Mouse (Mus musculus) gastrocnemius, postnatal 25 days (tissue): Measurements from ENCODE around the gene Cav1. TPM values are rescaled to one million over a fixed set of nuclear protein-coding genes. Genes with fewer than 3 reads are reported as not detected.

Experiments used
- DNase-seq: peaks from one replicate; pipeline ENCODE4 v3.0.0; 2022
- total RNA-seq, 2 experiments: library from RNA; stranded (reverse); gene quantifications; 1 replicate in 1 of 2; 2 replicates in 1 of 2; pipeline ENCODE4 v1.2.3; 2021

Gene Cav1
- total RNA-seq, 2 experiments from 2014 or later = 104 to 186 TPM

DNA sequence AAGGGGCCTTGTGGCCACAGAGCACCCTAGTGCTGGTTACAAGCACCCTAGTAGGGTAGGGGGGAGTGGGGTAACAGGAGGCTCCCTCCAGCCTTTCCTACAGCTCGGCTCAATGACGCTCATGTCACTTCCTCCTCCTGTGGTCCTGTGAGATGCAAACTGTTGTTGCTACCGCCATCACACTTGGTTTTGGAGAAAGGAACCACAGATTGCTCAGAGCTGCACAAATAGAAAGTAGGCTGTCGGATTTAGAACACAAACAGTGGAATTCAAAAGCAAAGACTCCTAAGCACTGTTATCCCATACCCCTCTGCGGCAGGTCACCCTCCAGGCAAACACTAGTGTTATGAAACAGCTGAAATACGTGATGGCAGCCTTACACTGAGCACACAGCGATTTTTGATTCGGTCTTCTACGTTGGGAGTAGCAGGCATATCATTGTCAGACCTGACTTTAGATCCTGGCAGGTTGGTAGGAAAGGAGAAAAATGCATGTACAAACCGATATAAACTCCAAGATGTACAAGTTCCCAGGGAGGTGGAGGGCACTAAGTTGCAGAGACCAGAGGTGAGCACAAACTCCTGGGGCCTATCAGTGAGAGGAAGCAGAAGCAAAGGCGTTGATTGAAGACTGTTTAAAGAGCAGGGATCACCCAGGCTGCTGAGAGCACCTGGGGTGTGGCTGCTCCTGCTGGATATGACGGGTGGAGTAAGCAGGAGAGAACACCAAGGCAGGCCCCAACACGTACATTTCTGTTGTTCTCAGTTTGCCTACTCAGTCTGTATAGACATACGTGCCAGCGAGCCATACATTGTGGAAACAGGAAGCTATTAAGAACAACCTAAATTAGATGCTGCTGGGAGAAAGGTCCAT lies 10.4 kb downstream of the Cav1 start:
- no peak for DNase-seq

DNA sequence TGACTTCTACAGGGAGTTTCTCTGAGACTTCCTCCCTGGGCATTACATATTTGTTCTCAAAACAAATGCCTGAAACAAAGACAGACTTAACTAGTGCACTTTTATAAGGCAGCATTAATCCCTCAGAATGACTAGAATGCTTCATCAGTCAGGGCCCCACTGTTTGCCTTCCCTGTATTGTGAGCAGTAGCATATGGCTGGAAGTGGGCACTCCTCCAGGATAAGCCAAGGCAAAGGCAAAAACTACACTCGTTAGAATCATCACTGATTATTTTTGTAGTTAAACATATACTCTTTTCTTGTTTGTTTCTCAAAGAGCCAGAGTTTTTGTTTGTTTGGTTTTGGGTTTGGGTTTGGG lies 11.0 kb downstream of the Cav1 start:
- no peak for DNase-seq

DNA sequence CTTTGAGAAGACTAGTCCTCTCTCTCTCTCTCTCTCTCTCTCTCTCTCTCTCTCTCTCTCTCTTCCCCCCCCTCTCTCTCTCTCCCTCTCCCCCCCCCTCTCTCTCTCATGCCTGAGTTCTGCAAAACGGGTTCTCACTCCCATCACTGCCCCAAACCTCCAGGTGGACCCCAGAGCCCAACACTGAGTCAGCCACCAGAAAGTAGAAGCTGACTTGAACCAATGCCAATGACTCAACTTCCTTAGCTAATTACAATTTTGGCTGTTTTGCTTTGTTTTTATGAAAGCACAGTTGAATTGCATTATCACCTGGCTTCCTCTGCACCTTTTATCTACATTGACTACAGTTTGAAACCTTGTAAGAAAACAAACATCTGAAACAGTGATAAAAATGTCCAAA lies 11.8 kb downstream of the Cav1 start:
- DNase-seq = no peak

DNA sequence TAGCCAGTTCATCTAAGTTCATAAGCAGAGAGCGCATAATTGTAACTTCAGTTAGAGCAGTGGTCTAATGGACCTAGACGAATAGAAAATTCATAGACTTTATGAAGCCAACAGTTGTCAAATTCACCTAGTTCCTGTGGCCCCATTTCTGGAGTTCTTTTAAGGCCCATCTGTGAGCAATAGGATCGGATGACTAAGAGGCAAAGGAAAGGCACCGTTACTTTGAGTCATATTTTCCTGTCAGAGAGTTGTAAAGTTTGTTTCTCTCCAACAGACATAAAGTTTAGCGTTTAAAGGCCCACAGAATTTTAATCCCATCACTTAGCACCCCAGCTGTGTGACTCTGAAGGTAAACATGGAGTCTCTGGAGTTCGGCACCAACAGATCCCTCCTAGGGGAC lies 15.8 kb downstream of the Cav1 start:
- no peak for DNase-seq

DNA sequence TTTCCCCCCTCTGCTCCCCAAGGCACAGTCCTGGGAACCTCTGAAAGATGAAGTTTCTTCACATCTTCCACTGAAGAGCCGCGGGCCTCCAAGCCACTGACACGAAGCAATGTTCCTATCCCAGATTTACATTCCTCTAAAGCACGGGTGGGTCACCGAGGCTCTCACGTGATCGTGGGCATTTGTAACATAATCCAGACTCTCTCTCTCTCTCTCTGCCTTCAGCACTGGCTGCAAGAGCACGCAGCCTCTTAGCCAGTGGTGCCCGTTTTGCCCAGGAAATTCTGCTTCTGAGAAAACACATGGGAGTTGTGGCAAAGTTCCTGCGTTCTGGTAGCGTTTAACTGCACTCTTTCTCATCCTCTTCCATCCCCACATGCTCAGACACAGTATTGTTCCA lies 21.1 kb downstream of the Cav1 start:
- DNase-seq = no peak

DNA sequence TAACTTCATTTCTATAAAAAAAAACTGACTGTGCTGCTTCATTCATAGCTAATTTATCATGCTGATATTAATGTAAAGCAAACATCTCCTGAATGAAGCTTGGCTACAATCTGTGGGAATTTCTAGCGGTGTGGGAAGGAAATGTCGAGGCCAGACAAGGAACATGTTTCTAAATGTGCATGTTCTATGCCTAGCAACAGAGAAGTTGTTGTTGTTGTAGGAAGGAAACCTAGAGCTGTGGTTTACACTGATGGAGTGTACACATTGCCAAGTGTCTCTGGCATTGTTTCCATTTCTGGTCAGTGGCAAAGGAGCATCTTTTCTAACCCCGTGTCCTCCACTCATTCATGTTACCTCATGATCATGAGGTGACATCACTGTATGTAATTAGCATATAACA lies 23.7 kb downstream of the Cav1 start:
- DNase-seq = no peak

DNA sequence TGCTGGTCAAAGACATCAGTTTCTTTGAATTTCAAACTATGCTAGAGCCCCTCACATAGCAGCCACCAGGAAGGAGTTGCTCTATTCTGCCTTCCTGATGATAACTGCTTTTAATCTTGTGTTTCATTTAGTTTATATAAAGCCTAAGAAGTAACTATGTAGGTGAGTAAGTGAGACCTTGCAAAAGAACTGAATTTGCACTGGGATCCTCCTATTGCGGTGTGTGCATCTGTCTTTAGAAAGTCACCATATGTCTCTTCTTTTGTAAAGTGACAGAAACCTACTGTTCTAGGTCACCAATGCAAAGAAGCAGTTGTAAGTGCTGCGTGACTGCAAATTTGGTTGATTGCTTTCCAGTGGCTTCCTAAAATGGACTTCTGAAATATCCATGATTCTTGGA lies 31.6 kb downstream of the Cav1 start:
- no peak for DNase-seq

DNA sequence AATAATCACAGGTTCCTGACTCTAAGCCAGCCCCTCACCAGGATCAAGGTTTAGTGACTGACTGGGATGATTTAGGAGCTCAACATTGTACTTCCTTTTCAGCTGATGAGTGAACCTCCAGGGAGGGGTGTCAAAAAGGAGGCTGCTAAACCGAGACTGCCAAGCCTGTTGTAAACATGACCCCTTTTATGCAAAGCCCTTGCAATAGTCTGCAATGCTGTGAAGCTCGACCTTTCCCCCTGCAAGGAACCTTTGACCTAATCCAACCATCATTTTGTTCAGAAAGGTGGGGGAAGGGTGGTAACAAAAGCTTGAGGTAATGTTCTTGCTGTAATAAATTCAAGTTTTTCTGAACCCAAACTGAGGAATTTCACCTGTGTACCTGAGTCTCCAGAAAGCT lies 34.3 kb downstream of the Cav1 start:
- no peak for DNase-seq

DNA sequence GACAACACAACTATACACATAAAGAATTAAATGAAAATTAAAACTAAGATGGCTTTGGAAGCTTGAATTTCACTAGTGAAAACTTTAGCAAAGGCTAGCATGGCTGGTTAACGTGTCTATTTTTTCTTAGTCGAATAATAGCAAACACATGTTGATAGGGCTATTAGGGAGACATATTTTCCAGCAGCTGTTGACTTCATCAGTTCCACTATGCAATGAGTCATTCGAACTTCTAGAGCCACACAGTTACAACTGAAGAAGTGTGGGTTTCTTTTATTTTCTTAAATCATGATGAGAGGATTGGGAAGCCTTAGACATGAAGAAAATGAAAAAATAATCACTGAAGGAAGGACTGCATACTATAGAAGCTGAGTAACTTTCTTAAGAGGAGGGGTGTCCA lies 41.9 kb downstream of the Cav1 start:
- no peak for DNase-seq

DNA sequence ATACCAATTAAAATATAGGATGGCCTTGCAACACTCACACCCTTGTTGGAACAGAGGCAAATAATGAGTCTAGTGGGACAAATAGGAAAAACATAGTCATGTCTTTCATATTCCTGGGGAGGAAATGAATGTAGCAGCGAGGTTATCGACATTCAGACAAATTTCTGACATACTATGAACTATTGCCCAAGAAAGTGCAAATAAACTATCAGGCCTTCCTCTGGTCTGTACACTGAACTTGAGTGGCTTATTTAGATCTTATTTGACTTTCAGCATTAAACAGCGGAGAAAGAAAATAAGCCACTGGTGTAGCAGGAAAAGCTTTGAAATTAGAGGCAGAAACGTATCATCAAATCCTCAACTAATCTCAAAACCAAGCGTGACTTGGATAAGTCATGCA lies 44.7 kb downstream of the Cav1 start:
- DNase-seq = no peak

DNA sequence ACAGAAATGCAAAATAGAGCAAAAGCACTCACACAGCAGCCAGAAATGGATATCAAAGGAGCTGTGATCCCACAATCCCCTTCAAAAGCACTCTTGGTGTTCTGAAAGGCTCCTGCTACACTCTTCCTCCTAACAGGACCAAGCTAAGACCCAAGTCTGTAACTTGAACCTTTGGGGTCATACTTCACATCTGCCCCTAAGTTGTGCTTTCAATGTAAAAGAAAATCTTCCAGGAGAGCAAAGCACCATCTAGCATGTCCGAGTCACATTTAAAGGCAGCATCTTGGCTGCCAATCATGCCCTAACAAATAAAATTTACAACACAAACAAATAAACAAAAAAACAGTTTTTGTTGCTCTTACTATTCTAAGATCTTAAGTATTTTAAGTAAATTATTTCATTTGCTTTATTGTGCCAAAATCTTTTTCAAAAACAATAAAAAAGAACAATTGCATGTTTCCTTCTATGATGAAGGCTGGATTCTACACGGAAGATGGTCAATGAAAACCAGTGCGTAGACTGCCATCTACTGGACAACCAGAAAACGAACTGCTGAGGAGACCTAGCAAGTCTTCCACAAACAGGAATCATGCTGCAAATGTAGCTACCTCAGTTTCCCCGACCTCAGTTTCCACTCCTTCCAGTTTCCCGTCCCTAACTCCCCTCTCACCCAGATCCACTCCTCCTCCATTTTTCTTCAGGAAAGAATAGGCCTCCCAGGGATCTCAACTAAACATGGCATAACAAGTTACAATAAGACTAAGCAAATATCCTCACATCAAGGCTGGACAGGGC lies 53.0 kb downstream of the Cav1 start:
- no peak for DNase-seq

DNA sequence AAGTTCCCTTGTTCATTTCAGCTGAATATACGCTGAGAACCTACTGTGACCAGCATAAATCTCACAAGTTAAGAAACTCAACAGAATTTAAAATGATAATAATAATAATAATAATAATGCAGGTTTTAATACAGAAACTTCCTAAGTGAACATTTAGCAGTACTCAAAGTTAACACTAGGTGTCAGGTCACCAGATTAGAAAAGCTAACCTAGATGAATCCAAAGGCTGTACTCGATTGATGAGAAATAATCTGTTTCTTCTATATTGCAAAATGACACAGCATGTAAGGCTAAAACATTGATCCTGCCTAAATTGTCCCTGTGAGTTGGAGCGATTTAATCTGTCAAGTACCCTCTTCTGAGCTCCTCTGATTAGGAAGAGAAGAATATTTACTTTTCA lies 56.6 kb downstream of the Cav1 start:
- DNase-seq = no peak

DNA sequence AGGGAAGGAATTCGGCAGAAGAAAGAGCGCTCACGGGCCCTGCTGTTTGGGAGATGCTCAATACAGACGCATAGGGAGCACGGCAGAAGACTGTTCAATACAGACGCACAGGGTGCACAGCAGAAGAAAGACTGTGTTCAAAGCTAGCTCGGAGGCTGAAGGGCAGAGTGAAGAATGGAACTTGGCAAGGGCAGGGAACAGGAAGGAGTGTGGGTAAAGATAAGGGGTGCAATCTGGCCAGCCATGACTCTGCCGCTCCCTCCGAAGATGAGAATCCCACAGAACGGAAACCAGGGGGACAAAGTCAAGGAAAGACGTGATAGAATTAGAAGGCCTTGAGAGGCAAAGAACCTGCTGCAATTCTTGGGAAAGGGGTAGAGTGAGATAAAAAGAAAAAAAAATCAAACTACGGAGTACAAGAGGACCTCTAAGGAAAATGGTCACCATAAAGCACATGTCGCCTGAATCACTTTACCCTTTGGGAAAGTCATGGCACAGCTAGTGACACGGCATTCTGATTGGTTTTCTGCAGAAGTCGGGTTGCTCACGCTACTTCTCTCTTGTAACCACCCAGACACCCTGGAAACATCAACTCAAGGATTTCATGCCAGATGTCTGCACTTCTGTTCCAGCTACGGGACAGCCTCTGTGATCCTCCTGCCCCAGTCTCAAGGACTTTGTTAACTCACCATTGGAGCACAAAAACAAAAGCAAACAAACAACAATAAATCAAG lies 57.5 kb downstream of the Cav1 start:
- DNase-seq = no peak

DNA sequence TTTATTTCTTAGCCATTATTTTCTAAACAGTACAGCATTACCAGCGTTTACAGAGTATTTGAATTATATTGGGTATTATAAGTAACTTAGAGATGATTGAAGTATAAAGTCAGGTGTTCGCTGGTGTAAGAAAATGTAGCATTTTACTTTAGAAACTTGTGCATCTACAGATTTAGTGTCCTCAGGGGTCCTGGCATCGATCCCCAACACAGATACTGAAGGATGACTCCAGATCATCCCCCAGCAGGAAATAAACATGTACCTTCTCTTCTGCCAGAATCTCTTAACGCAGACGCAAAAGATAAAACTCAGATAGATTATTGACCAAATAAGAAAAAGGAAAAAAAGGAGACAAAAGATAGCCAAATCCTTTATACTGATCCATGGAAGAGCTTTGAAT lies 68.2 kb downstream of the Cav1 start:
- no peak for DNase-seq

DNA sequence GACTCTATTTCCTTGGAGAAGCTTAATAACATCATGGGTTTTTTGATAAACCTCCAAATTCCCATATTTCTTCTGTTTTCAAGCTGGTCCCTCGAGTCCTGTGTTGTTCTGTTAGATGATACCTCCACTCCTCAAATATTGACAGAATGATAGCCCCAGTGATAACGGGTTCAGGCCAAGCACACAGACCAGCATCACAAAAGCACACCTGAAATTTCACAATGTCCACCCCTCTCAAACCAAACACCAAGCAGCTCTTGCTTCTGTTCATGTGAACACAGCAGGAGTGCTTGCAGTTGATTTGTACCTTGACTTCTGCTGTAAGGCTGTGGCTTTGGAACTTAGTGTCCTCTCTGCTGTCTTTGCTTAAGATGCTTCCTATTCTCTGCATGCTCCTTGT lies 71.2 kb downstream of the Cav1 start:
- DNase-seq = no peak

DNA sequence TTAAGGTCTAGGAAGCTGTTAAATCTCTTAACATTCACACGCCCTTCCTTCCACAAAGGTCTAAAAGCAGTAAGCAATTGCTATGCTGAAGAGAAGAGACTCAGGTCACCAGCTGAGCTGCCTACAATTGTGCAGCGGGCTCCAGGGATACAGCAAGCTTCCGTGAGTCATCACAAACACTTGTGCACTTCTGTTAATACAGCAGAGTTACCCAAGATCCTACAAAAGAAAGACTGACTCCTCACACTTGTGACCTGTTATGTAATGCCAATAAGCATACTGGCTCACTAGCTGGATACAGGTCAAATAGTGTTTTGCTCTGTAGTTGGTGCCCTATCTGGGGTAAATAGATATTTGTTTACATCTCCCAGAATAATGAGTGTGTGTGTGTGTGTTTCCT lies 74.0 kb downstream of the Cav1 start:
- DNase-seq = no peak

DNA sequence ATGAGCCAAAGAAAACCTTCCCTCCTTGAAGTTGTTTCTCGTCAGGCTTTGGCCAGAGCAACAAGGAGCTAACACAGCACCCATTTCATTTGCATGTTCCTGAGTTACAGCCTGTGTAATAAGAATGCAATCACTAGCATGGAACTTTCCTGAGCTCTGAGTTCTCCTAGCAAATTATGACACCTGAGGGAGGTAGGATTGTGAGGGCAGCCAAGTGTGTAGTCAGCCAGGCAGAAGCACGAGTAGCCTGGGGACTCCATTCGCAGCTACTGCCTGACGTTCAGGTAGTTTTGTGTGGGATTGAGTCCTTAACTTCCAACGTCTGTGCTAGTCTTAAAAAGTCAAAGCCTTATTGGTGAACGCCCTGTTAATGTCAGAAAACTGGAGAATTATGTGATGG lies 75.6 kb downstream of the Cav1 start:
- DNase-seq = no peak

DNA sequence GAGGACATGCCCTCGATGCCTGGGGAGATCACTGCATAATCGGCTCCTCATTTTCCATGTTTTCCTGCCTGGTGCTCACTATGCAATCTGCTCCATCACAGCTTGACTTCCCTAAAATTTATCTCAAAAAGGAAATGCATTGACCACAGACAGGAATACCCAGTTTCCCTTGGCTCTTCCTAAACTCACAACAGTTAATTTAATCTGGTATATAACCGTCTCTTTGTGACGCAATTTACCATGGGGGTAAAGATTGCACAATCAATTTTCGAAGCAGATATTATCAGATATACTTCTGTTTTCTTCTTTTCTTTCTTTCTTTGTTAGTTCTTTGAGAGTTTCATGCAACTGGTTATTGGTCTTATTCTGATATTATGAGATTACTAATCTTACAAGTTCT lies 79.4 kb downstream of the Cav1 start:
- no peak for DNase-seq

DNA sequence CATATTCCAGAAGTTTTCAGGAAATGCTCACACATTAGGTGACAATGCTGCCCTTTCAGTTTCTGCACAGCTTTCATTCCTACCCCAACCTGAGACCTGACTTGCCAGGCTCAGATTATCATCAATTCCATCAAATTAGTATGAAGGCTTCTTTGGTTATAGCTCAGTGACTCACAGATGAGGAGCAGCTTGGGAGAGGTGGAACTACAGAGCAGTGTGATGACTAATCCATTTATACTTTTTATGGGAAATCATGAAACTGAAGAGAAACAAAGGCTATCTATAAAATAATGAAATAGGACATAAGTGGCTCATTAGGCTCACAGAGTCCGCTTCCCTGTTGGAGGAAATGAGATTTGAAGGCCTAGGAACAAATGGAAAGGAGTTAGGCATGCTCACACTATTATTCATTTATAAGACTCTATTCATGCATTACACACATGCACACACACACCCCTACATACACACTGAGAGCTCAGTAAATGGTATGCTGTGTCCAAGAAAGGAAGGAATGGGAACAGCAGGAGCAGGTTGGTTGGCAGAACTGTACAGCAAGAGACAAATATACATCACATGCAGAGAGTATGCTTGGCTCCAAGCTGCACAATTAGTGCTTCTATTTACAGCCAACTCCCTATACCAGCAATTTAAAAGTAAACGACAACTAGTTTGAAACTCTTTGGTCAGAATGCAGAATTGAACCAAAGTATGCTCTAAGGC lies 82.0 kb downstream of the Cav1 start:
- DNase-seq = no peak
